Mouse (Mus musculus) right cerebral cortex, postnatal 36 days (tissue): Measurements from ENCODE around the gene Avl9.

Experiments used
- DNase-seq, 2 experiments: peaks; one replicate each; pipeline ENCODE4 v3.0.0; 2022; ENCODE audit warnings: low spot score in 2 of 2, mixed read lengths in 1 of 2

The Avl9 gene

GRCm38 (mm10) chr6:56794834-56795233 lies 80.1 kb downstream of the Avl9 start:
- no peak for DNase-seq

- no peak for DNase-seq
These were observed 81.5 kb downstream of the Avl9 start for GRCm38 (mm10) chr6:56796232-56796631.

DNA sequence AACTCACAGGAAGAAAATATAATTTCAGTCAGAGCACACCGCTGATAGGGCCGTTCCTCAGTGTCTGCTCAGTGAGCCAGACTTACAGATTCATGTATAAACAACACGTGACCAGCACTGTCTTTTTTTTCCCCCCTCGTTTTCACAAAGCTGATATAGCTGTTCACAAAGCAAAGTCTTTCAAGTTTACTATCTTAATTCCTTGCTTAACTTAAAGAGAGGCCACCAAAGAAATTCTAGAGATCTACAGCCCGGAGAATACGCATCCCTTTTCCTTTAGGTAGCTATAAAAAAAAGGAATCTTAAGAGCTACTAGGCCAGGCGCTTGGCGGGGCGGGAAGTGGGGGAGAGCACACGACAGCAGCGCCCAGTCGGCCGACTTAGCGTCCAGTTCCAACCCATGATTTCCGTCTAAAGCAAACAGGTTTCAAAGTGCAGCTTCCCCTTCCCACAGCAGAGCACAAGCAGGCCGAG lies 82.0 kb downstream of the Avl9 start:
- no peak for DNase-seq

DNA sequence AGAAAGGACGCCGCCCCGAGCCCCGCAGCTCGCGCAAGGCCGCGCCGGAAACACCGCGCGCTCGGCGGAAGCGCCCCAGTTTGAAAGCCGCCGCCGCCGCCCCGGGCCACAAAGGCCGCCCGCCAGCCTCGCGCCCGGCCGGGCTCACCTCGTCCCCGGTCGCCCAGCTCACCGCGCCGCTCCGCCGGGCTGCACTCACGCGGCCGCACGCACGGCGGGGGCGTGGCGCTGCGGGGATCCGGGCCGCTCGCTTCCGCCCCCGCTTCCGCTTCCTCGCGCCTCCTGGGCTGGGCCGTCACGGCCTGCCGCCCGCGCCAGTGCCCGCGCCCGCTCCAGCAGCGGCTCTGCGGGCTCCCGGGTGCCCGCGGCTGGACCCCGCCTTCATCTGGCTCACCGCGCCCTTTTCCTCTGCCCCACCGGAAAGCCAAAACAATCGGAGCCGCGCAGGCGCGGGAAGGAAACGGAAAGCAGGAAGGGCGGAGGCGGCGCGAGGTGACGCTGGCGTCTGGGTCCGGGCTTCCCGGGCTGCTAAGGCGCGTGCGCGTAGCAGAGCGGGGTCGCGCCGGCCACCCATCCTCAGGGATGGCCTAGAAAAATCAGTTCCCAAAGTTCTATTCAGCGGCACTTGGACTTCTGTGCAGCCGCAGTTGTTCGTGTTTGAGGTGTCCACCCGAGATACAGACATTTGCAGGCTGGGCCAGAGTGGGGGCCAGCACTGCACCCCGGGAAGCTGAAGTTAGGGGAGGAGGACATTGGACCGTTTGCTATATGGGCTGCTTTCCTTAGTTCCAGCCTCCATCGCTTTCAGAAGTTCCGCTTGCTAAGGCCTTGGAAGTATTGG lies 82.8 kb downstream of the Avl9 start, which contains the start of gene Kbtbd2:
TSS of gene Kbtbd2 (minus strand) at position 503 of the 841 bp plus-strand sequence.
- DNase-seq: peak; percentile 90 to 93

- no peak for DNase-seq
These were observed 83.4 kb downstream of the Avl9 start for GRCm38 (mm10) chr6:56798152-56798465.

- no peak for DNase-seq
These were observed 90.3 kb downstream of the Avl9 start for GRCm38 (mm10) chr6:56805026-56805425.

GRCm38 (mm10) chr6:56806195-56806594 lies 91.5 kb downstream of the Avl9 start:
- DNase-seq: peak in 1 of 2 experiments; percentile 42

GRCm38 (mm10) chr6:56808656-56809055 lies 94.0 kb downstream of the Avl9 start:
- DNase-seq: peak in 1 of 2 experiments; percentile 27
